Mouse (Mus musculus) effector memory CD4-positive, alpha-beta T cell, adult 7 months (primary cell): ENCODE data around the gene Nbeal2. TPM values are rescaled to one million over a fixed set of nuclear protein-coding genes. Genes with fewer than 3 reads are reported as not detected.

Experiments used
- polyA plus RNA-seq: library from polyadenylated mRNA; unstranded; fragments of 100-300 nt; shearing (Covaris generic); gene quantifications from one replicate; pipeline ENCODE4 v1.2.1, GENCODE M21; 2017

Nbeal2 gene
- polyA plus RNA-seq, result 86.4 TPM

GRCm38 (mm10) chr9:110653655-110654461, at the start of gene Nbeal2:
TSS of gene Nbeal2 (minus strand) at chr9:110654161.

GRCm38 (mm10) chr9:110656249-110657221, 2.6 kb upstream of the Nbeal2 start, which contains the start of gene Ccdc12:
TSS of gene Ccdc12 (plus strand) at chr9:110656503.

GRCm38 (mm10) chr9:110624361-110625166, 29.4 kb downstream of the Nbeal2 start, which contains the start of gene Nradd:
TSS of gene Nradd (minus strand) at chr9:110624452.

Other genes starting within 250 kb of the Nbeal2 start
- 2.8 TPM for gene Ptpn23, start 245.9 kb downstream of the Nbeal2 start, polyA plus RNA-seq
- not detected for gene Ngp, start 234.4 kb downstream of the Nbeal2 start, polyA plus RNA-seq
- gene Klhl18, start 177.5 kb downstream of the Nbeal2 start, polyA plus RNA-seq, result 9.9 TPM
- gene Kif9, start 177.2 kb downstream of the Nbeal2 start, polyA plus RNA-seq, result 0.82 TPM
- 30.7 TPM for gene Setd2, start 121.6 kb downstream of the Nbeal2 start, polyA plus RNA-seq
- 2.5 TPM for gene Nradd, start 29.7 kb downstream of the Nbeal2 start, polyA plus RNA-seq
- gene Ccdc12, start 2.3 kb upstream of the Nbeal2 start, polyA plus RNA-seq, result 200 TPM
- gene Myl3, start 87.7 kb upstream of the Nbeal2 start, polyA plus RNA-seq, result not detected
- 0.34 TPM for gene Pth1r, start 93.0 kb upstream of the Nbeal2 start, polyA plus RNA-seq
- not detected for gene Prss42, start 144.0 kb upstream of the Nbeal2 start, polyA plus RNA-seq
- gene Prss44, start 159.8 kb upstream of the Nbeal2 start, polyA plus RNA-seq, result 0.91 TPM
- 0.38 TPM for gene Prss43, start 172.5 kb upstream of the Nbeal2 start, polyA plus RNA-seq
- not detected for gene Prss45, start 180.4 kb upstream of the Nbeal2 start, polyA plus RNA-seq
- gene Prss46, start 190.3 kb upstream of the Nbeal2 start, polyA plus RNA-seq, result not detected
- gene Prss50, start 203.8 kb upstream of the Nbeal2 start, polyA plus RNA-seq, result not detected
- 21.2 TPM for gene Als2cl, start 225.7 kb upstream of the Nbeal2 start, polyA plus RNA-seq
- gene Tmie, start 226.0 kb upstream of the Nbeal2 start, polyA plus RNA-seq, result 0.79 TPM